Mouse (Mus musculus) heart, adult 11 months (tissue): ENCODE data around the gene Mavs.

Experiments
- DNase-seq: peaks from one replicate; pipeline ENCODE4 v3.0.0; 2022

Gene Mavs

GRCm38 (mm10) chr2:131262680-131263670 is 29.1 kb downstream of the Mavs start:
- DNase-seq = peak; percentile 87

DNA sequence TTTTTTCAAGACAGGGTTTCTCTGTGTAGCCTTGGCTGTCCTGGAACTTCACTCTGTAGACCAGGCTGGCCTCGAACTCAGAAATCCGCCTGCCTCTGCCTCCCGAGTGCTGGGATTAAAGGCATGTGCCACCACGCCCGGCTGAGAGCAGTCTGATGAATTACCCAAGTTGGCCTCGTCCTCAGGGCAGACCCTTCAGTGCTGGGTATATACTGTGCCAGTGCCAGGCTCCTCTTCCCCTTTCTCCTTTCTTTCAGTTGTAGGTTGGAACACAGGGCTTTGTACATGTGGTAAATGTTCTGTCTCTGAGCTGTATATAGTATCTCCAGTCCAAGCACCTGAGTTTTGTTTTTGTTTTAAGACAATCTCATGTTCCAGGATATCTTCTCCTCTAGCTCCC is 30.2 kb downstream of the Mavs start:
- peak; percentile 87 for DNase-seq

- peak; percentile 88 for DNase-seq
These were observed 31.2 kb downstream of the Mavs start for GRCm38 (mm10) chr2:131265056-131265455.

- DNase-seq = peak; percentile 84
These were observed 41.6 kb downstream of the Mavs start for GRCm38 (mm10) chr2:131275493-131275892.

DNA sequence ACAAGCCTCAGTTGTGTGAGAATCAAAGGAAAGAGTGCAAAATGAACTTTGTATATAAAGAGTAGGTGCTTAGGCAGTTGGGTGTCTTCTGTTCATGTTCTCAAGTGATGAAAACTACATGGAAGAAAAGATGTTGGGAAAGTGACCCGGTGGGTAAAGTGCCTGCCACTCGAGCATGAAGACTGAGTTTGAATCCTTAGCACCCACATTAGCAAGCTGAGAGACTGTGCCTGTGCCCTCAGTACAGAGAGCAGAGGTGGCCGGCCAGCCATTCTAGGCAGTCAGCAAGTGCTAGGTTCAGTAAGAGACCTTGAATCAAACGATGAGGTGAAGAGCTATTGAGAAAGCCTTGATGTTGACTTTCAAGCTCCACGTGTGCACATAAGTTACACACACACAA is 42.9 kb downstream of the Mavs start:
- peak; percentile 29 for DNase-seq

DNA sequence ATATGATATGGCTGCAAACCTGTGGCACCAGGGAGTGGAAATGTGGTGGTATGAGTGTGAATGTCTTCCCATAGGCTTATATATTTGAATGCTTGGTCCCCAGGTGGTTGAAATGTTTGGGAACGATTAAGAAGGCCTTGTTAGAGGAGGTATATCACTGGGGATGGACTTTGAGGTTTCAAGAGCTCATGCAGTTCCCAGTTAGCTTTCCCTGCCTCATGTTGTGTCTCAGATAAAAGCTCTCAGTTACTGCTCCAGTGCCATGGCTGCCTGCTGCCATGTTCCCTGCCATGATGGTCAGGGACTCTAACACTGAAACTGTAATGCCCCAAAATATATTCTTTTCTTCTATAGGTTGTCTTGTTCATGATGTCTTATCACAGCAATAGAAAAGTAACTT is 47.7 kb downstream of the Mavs start:
- peak; percentile 71 for DNase-seq

GRCm38 (mm10) chr2:131286276-131286675 is 52.4 kb downstream of the Mavs start:
- peak; percentile 24 for DNase-seq

DNA sequence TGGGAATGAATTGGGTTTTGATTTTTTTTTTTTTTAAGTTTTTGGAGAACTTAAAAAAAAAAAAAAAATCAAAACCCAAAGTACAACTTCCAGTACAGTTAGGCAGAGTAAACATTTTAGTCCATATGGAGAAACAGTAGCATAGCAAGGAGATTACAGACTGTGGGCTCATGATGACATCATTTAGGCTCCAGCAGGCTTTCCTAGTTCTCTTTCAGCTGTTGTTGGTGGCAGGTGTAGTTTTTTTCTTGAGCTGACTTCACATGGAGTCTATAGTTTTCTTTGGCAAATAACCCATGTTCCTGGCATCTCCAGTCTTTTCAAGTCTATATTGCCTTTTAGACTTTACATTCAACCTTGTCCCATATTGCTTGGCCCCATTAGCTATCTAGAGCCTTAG is 56.8 kb downstream of the Mavs start:
- DNase-seq = peak; percentile 46

GRCm38 (mm10) chr2:131296746-131297261 is 62.9 kb downstream of the Mavs start:
- DNase-seq = peak; percentile 86
